Mouse (Mus musculus): ENCODE measurements at regions not wholly inside any gene's neighbourhood (a gene's known extent, or its start where the extent isn't known, plus 50 kb on each side); places are given as distances from the start of the nearest gene placed in this dataset.

GRCm38 (mm10) chr17:85795820-85796219 lies 107.7 kb upstream of the Six2 start:
- no peak for ATAC-seq (replicated peaks; ENCODE audit: low FRiP score, low TSS enrichment, poor library complexity, severe bottlenecking)

- no peak for ATAC-seq (replicated peaks; ENCODE audit: low FRiP score, low TSS enrichment, poor library complexity, severe bottlenecking)
These were observed 97.7 kb upstream of the Six2 start for GRCm38 (mm10) chr17:85785625-85786294.

GRCm38 (mm10) chr17:85780477-85780876 lies 92.4 kb upstream of the Six2 start:
- 0 out of 2 replicates have a peak, but pooled peaks have one; percentile 43 for ATAC-seq (replicated peaks; ENCODE audit: low FRiP score, low TSS enrichment, poor library complexity, severe bottlenecking)

- ATAC-seq (replicated peaks; ENCODE audit: low FRiP score, low TSS enrichment, poor library complexity, severe bottlenecking): no peak
These were observed 88.8 kb upstream of the Six2 start for GRCm38 (mm10) chr17:85776876-85777275.

GRCm38 (mm10) chr17:85768341-85768740 lies 80.3 kb upstream of the Six2 start:
- ATAC-seq (replicated peaks; ENCODE audit: low FRiP score, low TSS enrichment, poor library complexity, severe bottlenecking): no peak

- peak; percentile 75 for ATAC-seq (replicated peaks; ENCODE audit: low FRiP score, low TSS enrichment, poor library complexity, severe bottlenecking)
These were observed 79.3 kb upstream of the Six2 start for GRCm38 (mm10) chr17:85767201-85767862.

- ATAC-seq (replicated peaks; ENCODE audit: low FRiP score, low TSS enrichment, poor library complexity, severe bottlenecking): no peak
These were observed 78.5 kb upstream of the Six2 start for GRCm38 (mm10) chr17:85766556-85766955.

GRCm38 (mm10) chr17:85758581-85759098 lies 70.6 kb upstream of the Six2 start:
- ATAC-seq (replicated peaks; ENCODE audit: low FRiP score, low TSS enrichment, poor library complexity, severe bottlenecking): no peak

- no peak for ATAC-seq (replicated peaks; ENCODE audit: low FRiP score, low TSS enrichment, poor library complexity, severe bottlenecking)
These were observed 69.6 kb upstream of the Six2 start for GRCm38 (mm10) chr17:85757647-85758046.

- peak; percentile 96 for ATAC-seq (replicated peaks; ENCODE audit: low FRiP score, low TSS enrichment, poor library complexity, severe bottlenecking)
These were observed 67.5 kb upstream of the Six2 start for GRCm38 (mm10) chr17:85755557-85755956.

GRCm38 (mm10) chr17:85748649-85749081 lies 60.6 kb upstream of the Six2 start:
- ATAC-seq (replicated peaks; ENCODE audit: low FRiP score, low TSS enrichment, poor library complexity, severe bottlenecking): no peak

GRCm38 (mm10) chr17:85747976-85748648 lies 60.0 kb upstream of the Six2 start:
- no peak for ATAC-seq (replicated peaks; ENCODE audit: low FRiP score, low TSS enrichment, poor library complexity, severe bottlenecking)
